Mouse (Mus musculus): ENCODE measurements at regions not wholly inside any gene's neighbourhood (a gene's known extent, or its start where the extent isn't known, plus 50 kb on each side); places are given as distances from the start of the nearest gene placed in this dataset.

- H3K4me1 ChIP-seq (ENCODE audit: insufficient read depth): no peaks in the 10 kb centered on the region
- H3K4me3 ChIP-seq (ENCODE audit: low read depth, low read length): no peak overlapping the region
- no peak for DNase-seq
- no peak overlapping the region for H3K4me2 ChIP-seq (ENCODE audit: low read depth, low read length)
- no peak overlapping the region for H3K9ac ChIP-seq (replicated peaks)
- no peaks in the 10 kb centered on the region for H3K9me3 ChIP-seq (ENCODE audit: low read length)
- H3K27me3 ChIP-seq (ENCODE audit: insufficient read depth, low read length): no peaks in the 10 kb centered on the region
- no peak overlapping the region for H3K27ac ChIP-seq (ENCODE audit: low read depth)
- ATAC-seq: no peak
- TF ChIP-seq CTCF (IDR thresholded peaks at IDR 0.05; ENCODE audit: low read depth) (no peak), EP300 (IDR thresholded peaks at IDR 0.05; ENCODE audit: low read depth) (no peak)
- 62% methylated on average over 5 of the region's 5 CpGs for WGBS (ENCODE audit: insufficient replicate concordance)
- no peaks in the 10 kb centered on the region for H3K36me3 ChIP-seq (replicated peaks; ENCODE audit: insufficient read depth, low read length)
Measured at GRCm38 (mm10) chr13:71214776-71215175, 373.2 kb upstream of the Adamts16 start.

- Histone ChIP-seq H3K4me1 (ENCODE audit: insufficient read depth) (no peaks in the 10 kb centered on the region), H3K27ac (ENCODE audit: low read depth) (no peak overlapping the region), H3K9ac (replicated peaks) (no peak overlapping the region), H3K9me3 (ENCODE audit: low read length) (no peaks in the 10 kb centered on the region), H3K4me3 (ENCODE audit: low read depth, low read length) (no peak overlapping the region), H3K36me3 (replicated peaks; ENCODE audit: insufficient read depth, low read length) (no peaks in the 10 kb centered on the region), H3K4me2 (ENCODE audit: low read depth, low read length) (no peak overlapping the region), H3K27me3 (ENCODE audit: insufficient read depth, low read length) (no peaks in the 10 kb centered on the region)
- DNase-seq (no peak), ATAC-seq (no peak)
- 67% methylated on average over 4 of the region's 4 CpGs for WGBS (ENCODE audit: insufficient replicate concordance)
- no peak for TF ChIP-seq EP300 (IDR thresholded peaks at IDR 0.05; ENCODE audit: low read depth)
- no peak for TF ChIP-seq CTCF (IDR thresholded peaks at IDR 0.05; ENCODE audit: low read depth)
Measured at GRCm38 (mm10) chr13:71211363-71211762, 369.8 kb upstream of the Adamts16 start.

GRCm38 (mm10) chr13:71210658-71211251 lies 369.1 kb upstream of the Adamts16 start:
- TF ChIP-seq EP300 (IDR thresholded peaks at IDR 0.05; ENCODE audit: low read depth) (no peak), CTCF (IDR thresholded peaks at IDR 0.05; ENCODE audit: low read depth) (no peak)
- no peak overlapping the region for H3K9ac ChIP-seq (replicated peaks)
- ATAC-seq (no peak), DNase-seq (no peak)
- no peaks in the 10 kb centered on the region for H3K36me3 ChIP-seq (replicated peaks; ENCODE audit: insufficient read depth, low read length)
- H3K9me3 ChIP-seq (ENCODE audit: low read length): no peaks in the 10 kb centered on the region
- no peak overlapping the region for H3K4me3 ChIP-seq (ENCODE audit: low read depth, low read length)
- H3K27ac ChIP-seq (ENCODE audit: low read depth): no peak overlapping the region
- no peaks in the 10 kb centered on the region for H3K4me1 ChIP-seq (ENCODE audit: insufficient read depth)
- H3K4me2 ChIP-seq (ENCODE audit: low read depth, low read length): no peak overlapping the region
- 44% methylated on average over 7 of the region's 7 CpGs for WGBS (ENCODE audit: insufficient replicate concordance)
- H3K27me3 ChIP-seq (ENCODE audit: insufficient read depth, low read length): no peaks in the 10 kb centered on the region

- DNase-seq (no peak), ATAC-seq (no peak)
- H3K9ac ChIP-seq (replicated peaks): no peak overlapping the region
- TF ChIP-seq CTCF (IDR thresholded peaks at IDR 0.05; ENCODE audit: low read depth) (no peak), EP300 (IDR thresholded peaks at IDR 0.05; ENCODE audit: low read depth) (no peak)
- no peak overlapping the region for H3K4me3 ChIP-seq (ENCODE audit: low read depth, low read length)
- H3K36me3 ChIP-seq (replicated peaks; ENCODE audit: insufficient read depth, low read length): no peaks in the 10 kb centered on the region
- H3K4me1 ChIP-seq (ENCODE audit: insufficient read depth): no peaks in the 10 kb centered on the region
- H3K27ac ChIP-seq (ENCODE audit: low read depth): no peak overlapping the region
- WGBS (ENCODE audit: insufficient replicate concordance): 38% methylated on average over 3 of the region's 3 CpGs
- no peaks in the 10 kb centered on the region for H3K27me3 ChIP-seq (ENCODE audit: insufficient read depth, low read length)
- H3K9me3 ChIP-seq (ENCODE audit: low read length): no peaks in the 10 kb centered on the region
- H3K4me2 ChIP-seq (ENCODE audit: low read depth, low read length): no peak overlapping the region
Measured at GRCm38 (mm10) chr13:71205708-71206107, 364.1 kb upstream of the Adamts16 start.

GRCm38 (mm10) chr13:71200656-71201055 lies 359.0 kb upstream of the Adamts16 start:
- 71% methylated on average over 3 of the region's 3 CpGs for WGBS (ENCODE audit: insufficient replicate concordance)
- no peaks in the 10 kb centered on the region for H3K9me3 ChIP-seq (ENCODE audit: low read length)
- TF ChIP-seq CTCF (IDR thresholded peaks at IDR 0.05; ENCODE audit: low read depth) (no peak), EP300 (IDR thresholded peaks at IDR 0.05; ENCODE audit: low read depth) (no peak)
- H3K4me2 ChIP-seq (ENCODE audit: low read depth, low read length): no peak overlapping the region
- no peak overlapping the region for H3K9ac ChIP-seq (replicated peaks)
- DNase-seq: no peak
- H3K4me3 ChIP-seq (ENCODE audit: low read depth, low read length): no peak overlapping the region
- ATAC-seq: no peak
- H3K36me3 ChIP-seq (replicated peaks; ENCODE audit: insufficient read depth, low read length): no peaks in the 10 kb centered on the region
- no peak overlapping the region for H3K27ac ChIP-seq (ENCODE audit: low read depth)
- H3K27me3 ChIP-seq (ENCODE audit: insufficient read depth, low read length): no peaks in the 10 kb centered on the region
- H3K4me1 ChIP-seq (ENCODE audit: insufficient read depth): no peaks in the 10 kb centered on the region

GRCm38 (mm10) chr13:71195675-71196074 lies 354.1 kb upstream of the Adamts16 start:
- H3K9me3 ChIP-seq (ENCODE audit: low read length): no peaks in the 10 kb centered on the region
- TF ChIP-seq CTCF (IDR thresholded peaks at IDR 0.05; ENCODE audit: low read depth) (no peak), EP300 (IDR thresholded peaks at IDR 0.05; ENCODE audit: low read depth) (no peak)
- ATAC-seq (no peak), DNase-seq (no peak)
- no peak overlapping the region for H3K4me2 ChIP-seq (ENCODE audit: low read depth, low read length)
- H3K4me1 ChIP-seq (ENCODE audit: insufficient read depth): no peaks in the 10 kb centered on the region
- H3K4me3 ChIP-seq (ENCODE audit: low read depth, low read length): no peak overlapping the region
- 76% methylated on average over 4 of the region's 4 CpGs for WGBS (ENCODE audit: insufficient replicate concordance)
- no peaks in the 10 kb centered on the region for H3K27me3 ChIP-seq (ENCODE audit: insufficient read depth, low read length)
- H3K36me3 ChIP-seq (replicated peaks; ENCODE audit: insufficient read depth, low read length): no peaks in the 10 kb centered on the region
- H3K9ac ChIP-seq (replicated peaks): no peak overlapping the region
- H3K27ac ChIP-seq (ENCODE audit: low read depth): no peak overlapping the region

- H3K36me3 ChIP-seq (replicated peaks; ENCODE audit: insufficient read depth, low read length): no peaks in the 10 kb centered on the region
- TF ChIP-seq CTCF (IDR thresholded peaks at IDR 0.05; ENCODE audit: low read depth) (no peak), EP300 (IDR thresholded peaks at IDR 0.05; ENCODE audit: low read depth) (no peak)
- H3K4me2 ChIP-seq (ENCODE audit: low read depth, low read length): no peak overlapping the region
- ATAC-seq: no peak
- H3K27ac ChIP-seq (ENCODE audit: low read depth): no peak overlapping the region
- H3K4me3 ChIP-seq (ENCODE audit: low read depth, low read length): no peak overlapping the region
- no peaks in the 10 kb centered on the region for H3K4me1 ChIP-seq (ENCODE audit: insufficient read depth)
- H3K9me3 ChIP-seq (ENCODE audit: low read length): no peaks in the 10 kb centered on the region
- H3K27me3 ChIP-seq (ENCODE audit: insufficient read depth, low read length): no peaks in the 10 kb centered on the region
- no peak for DNase-seq
- 61% methylated on average over 4 of the region's 4 CpGs for WGBS (ENCODE audit: insufficient replicate concordance)
- no peak overlapping the region for H3K9ac ChIP-seq (replicated peaks)
Measured at GRCm38 (mm10) chr13:71184500-71184899, 342.9 kb upstream of the Adamts16 start.

All from liver, postnatal 0 days (tissue).